Mouse (Mus musculus) hindbrain, embryonic 12.5 days (tissue): ENCODE measurements at regions not wholly inside any gene's neighbourhood (a gene's known extent, or its start where the extent isn't known, plus 50 kb on each side); places are given as distances from the start of the nearest gene placed in this dataset.

Experiments
- ATAC-seq: fragments of 200-750 bp; cut with Nextera tagmentation; 2 replicates; pipeline ENCODE4 v1.8.0; 2017; ENCODE audit warnings: moderate TSS enrichment; ENCODE audit not compliant: low FRiP score
- H3K27ac ChIP-seq: fragments of 300-500 bp; sonication (generic); 2 replicates; pipeline ENCODE4 v1.5.1; 2016; ENCODE audit warnings: mild to moderate bottlenecking
- H3K27me3 ChIP-seq: fragments of 300-500 bp; sonication (generic); 2 replicates; pipeline ENCODE4 v1.6.1; 2016; ENCODE audit warnings: mild to moderate bottlenecking
- H3K36me3 ChIP-seq: fragments of 300-500 bp; sonication (generic); 2 replicates; pipeline ENCODE4 v1.6.1; 2016; ENCODE audit warnings: mild to moderate bottlenecking
- H3K4me1 ChIP-seq: fragments of 300-500 bp; sonication (generic); 2 replicates; pipeline ENCODE4 v1.6.1; 2016
- H3K4me2 ChIP-seq: fragments of 300-500 bp; sonication (generic); replicated peaks from 2 replicates; pipeline ENCODE4 v1.6.1; 2016; ENCODE audit warnings: mild to moderate bottlenecking
- H3K4me3 ChIP-seq: fragments of 300-500 bp; sonication (generic); 2 replicates; pipeline ENCODE4 v1.5.1; 2016; ENCODE audit warnings: mild to moderate bottlenecking
- H3K9ac ChIP-seq: fragments of 300-500 bp; sonication (generic); 2 replicates; pipeline ENCODE4 v1.6.1; 2016; ENCODE audit warnings: mild to moderate bottlenecking, moderate library complexity
- H3K9me3 ChIP-seq: fragments of 300-500 bp; sonication (generic); replicated peaks from 2 replicates; pipeline ENCODE4 v1.6.1; 2016; ENCODE audit warnings: mild to moderate bottlenecking
- WGBS: fragments of 180-500 bp; shearing (Covaris S2); methylation state at CpG from one replicate; pipeline ENCODE4 v1.1.7; 2016; 5-methylcytosine and 5-hydroxymethylcytosine counted together

DNA sequence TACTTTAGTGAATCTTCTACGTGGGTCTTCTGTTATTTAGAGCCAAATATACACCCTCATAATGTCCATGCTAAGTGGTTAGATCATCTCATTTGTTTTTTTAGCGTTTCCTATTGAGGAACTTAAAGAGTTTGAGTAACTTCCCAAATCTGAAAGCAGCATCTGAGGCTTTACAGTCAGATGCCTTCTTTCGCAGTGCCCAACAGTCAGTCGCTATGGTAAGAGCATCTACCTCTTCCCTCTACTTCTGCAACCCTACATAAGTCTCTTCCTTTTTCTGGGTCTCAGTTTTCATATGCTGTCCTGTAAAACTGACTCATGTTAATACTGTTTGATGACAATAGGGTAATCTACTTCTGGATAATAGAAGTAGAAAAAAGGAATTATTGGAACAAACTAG is 146.8 kb downstream of the Ktn1 start:
- ATAC-seq = no peak
- Histone ChIP-seq H3K36me3 (no peaks in the 10 kb centered on the region), H3K4me1 (no peaks in the 10 kb centered on the region), H3K9me3 (no peaks in the 10 kb centered on the region), H3K4me3 (no peak overlapping the region), H3K4me2 (no peak overlapping the region), H3K27me3 (no peaks in the 10 kb centered on the region), H3K9ac (no peak overlapping the region), H3K27ac (no peak overlapping the region)
- 89% methylated on average over 4 of the region's 4 CpGs for WGBS

DNA sequence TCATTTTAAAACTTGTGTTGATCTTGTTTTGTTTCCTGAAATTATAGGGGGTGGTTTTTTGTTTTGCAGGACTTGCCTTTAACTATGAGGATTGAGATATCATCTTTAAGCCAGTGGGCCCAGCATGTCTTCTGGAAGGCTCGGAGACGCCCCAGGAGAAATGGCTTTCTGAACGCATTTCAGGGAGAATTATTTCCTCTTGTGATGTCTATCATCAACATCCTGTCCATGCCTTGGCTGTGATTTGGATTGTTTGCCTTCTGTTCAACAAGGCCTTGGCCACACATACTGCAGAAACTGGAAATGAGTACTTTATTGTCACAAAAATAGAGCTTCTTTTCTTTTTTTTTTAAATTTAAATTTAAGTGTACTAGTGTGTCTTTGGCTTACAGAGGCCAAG is 150.0 kb downstream of the Ktn1 start:
- H3K4me2 ChIP-seq = no peak overlapping the region
- ATAC-seq = no peak
- no peak overlapping the region for H3K9ac ChIP-seq
- no peaks in the 10 kb centered on the region for H3K36me3 ChIP-seq
- H3K27ac ChIP-seq = no peak overlapping the region
- WGBS = 75% methylated on average over 3 of the region's 3 CpGs
- H3K9me3 ChIP-seq = no peaks in the 10 kb centered on the region
- H3K4me3 ChIP-seq = no peak overlapping the region
- no peaks in the 10 kb centered on the region for H3K4me1 ChIP-seq
- H3K27me3 ChIP-seq = no peaks in the 10 kb centered on the region

DNA sequence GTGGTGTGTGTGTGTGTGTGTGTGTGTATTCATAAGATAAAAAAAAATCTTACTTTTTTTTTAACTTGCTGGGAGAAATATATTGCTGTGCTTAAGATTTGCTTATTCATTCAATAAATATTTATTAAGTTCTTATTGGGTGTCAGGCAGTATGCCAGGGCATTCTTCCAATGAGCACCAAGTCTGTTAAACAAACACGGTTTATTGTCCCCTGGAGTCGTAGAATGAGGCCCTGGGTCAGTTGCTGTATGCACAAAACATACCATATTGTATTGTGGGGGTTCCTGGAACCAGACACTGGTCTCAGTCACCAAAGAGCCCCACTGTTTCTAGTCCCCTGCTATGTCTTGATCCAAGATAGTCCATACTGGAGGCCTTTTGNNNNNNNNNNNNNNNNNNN is 151.3 kb downstream of the Ktn1 start:
- H3K9me3 ChIP-seq = no peaks in the 10 kb centered on the region
- H3K9ac ChIP-seq = no peak overlapping the region
- no peaks in the 10 kb centered on the region for H3K4me1 ChIP-seq
- ATAC-seq = no peak
- no peak overlapping the region for H3K27ac ChIP-seq
- H3K27me3 ChIP-seq = no peaks in the 10 kb centered on the region
- 70% methylated on average over 2 of the region's 2 CpGs for WGBS
- H3K4me2 ChIP-seq = no peak overlapping the region
- H3K36me3 ChIP-seq = no peaks in the 10 kb centered on the region
- H3K4me3 ChIP-seq = no peak overlapping the region

DNA sequence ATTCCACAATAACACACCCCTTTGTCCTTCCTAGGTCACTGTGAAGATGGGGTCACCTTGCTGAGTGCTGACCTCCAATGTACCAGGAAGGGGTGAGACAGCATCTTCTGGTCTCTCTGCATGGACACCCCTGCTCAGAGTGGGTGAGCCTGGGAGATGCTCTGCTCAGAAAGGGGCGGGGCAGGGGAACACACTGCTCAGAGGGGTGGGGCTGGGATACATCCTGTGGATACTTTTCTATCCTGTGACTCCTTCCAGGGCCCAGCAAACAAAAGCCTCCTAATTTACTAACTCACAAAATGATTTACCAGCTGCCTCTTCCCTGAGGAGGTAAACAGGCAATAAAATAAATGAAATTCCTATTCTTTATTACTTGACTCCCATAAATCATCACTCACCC is 157.0 kb downstream of the Ktn1 start:
- 74% methylated on average over 1 of the region's 1 CpGs for WGBS
- peak overlapping the region; percentile 35 for H3K27ac ChIP-seq

DNA sequence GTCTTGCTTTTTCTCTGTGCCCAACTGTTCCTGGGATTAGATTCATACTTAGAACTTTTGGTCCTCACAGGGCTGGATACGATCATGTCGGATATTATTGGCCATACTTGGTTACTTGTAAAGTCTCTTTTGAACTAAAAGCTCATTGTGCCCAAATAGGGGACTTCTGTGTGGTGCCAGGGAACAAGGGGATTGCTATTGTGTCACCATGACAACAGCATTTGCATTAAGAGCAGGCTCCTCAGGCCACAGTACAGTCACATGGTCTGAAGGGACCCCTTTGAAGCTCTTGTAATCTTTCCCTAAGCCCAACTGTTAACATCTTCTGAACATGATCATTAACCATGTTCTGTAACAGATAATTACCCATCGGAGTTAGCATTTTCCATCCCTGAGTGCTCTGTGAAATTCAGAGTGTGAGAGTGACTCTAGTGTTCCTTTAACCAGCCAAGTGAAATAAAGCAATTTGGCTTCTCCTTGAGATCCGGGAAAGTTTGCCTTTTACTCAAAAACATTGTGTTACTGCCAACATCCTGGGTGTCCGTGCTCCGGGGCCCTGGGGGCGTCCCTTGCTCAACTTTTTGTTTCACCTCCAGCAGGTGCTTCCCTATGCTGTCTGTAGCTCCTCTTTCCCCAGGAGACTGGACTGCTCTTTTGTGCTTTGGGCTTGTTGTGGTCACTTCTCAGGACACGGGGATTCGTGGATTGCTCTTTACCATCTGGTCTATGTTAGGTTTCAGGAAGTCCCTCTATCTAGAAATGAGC is 157.7 kb downstream of the Ktn1 start:
- Histone ChIP-seq H3K27ac (peak overlapping the region; percentile 35; the same call in 1 of the 2 replicates), H3K4me2 (no peak overlapping the region), H3K9ac (no peak overlapping the region), H3K27me3 (no peaks in the 10 kb centered on the region), H3K4me1 (peaks cover 36% of the 10 kb centered on the region), H3K36me3 (no peaks in the 10 kb centered on the region), H3K4me3 (no peak overlapping the region), H3K9me3 (no peaks in the 10 kb centered on the region)
- WGBS = 33% methylated on average over 9 of the region's 9 CpGs
- ATAC-seq = peak; percentile 71

More for the DNA sequence above, 157.0 kb downstream of the Ktn1 start:
- Histone ChIP-seq H3K9ac (no peak overlapping the region), H3K4me3 (no peak overlapping the region), H3K4me2 (no peak overlapping the region), H3K4me1 (peaks cover 36% of the 10 kb centered on the region), H3K27me3 (no peaks in the 10 kb centered on the region), H3K36me3 (no peaks in the 10 kb centered on the region), H3K9me3 (no peaks in the 10 kb centered on the region)
- 0 out of 2 replicates have a peak, but pooled peaks have one; percentile 27 for ATAC-seq

DNA sequence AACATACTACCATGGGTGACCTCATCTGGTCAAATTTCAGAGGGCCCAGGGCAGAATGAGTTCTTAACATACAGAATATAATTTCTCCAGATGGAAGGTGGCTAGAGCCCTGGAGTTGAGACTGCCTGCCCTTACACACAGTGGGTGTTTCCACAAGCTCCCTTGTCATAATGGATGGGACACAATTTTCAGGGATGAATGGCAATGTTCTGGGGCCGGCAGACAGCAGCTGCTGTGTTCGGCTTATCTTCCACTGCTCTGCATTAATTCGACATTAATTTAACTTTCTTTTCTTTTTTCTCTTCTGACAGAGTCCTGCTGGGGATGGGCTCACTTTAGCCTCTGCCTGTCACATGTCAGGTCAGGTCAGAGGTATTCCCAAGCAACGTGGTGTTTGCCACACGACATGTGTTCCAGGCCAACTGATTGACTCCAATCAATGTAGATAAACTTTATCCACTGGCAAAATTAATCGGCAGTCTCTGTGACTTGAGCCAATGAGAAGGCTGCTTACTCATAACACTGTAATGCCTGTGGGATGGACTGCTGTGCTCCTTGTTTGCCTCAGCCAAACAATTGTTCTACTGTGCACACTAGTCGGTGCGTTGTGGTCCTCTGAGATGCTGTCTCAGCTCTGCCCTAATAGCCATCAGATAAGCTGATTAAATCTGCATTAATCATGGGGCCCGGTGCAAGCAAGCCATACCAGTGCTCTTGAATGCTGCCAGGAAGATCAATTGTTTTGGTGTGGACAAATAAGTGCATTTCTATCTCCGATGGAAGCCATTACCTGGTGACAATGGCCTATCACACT is 160.1 kb downstream of the Ktn1 start:
- peak overlapping the region; percentile 41 for H3K27ac ChIP-seq

DNA sequence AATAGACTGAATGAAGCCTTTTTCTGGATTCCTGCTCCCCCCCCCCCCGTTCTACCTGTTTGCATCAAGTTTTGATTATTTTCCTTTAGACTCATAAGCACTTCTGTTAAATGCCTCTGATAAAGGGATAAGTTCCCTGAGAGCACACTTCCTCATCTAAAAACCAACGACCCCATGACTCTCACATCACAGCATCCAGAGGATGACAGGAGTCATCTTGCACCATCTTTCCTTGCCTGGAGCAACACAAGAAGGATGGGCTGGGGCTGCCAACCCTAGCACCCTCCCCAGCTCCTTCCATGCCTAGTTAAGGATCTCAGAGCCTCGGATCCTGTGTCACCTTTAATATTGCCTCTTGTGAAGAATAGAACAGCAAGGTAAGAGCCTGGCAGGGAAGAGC is 170.0 kb downstream of the Ktn1 start:
- no peak for ATAC-seq
- Histone ChIP-seq H3K27me3 (no peaks in the 10 kb centered on the region), H3K4me1 (no peaks in the 10 kb centered on the region; the same call in 1 of the 2 replicates), H3K4me3 (no peak overlapping the region), H3K4me2 (no peak overlapping the region), H3K36me3 (no peaks in the 10 kb centered on the region), H3K9ac (no peak overlapping the region), H3K9me3 (no peaks in the 10 kb centered on the region), H3K27ac (no peak overlapping the region)
- WGBS = 79% methylated on average over 3 of the region's 3 CpGs

More for the DNA sequence above, 160.1 kb downstream of the Ktn1 start:
- peak; percentile 87 for ATAC-seq
- no peak overlapping the region for H3K9ac ChIP-seq
- H3K4me2 ChIP-seq = no peak overlapping the region
- H3K36me3 ChIP-seq = no peaks in the 10 kb centered on the region
- peaks cover 40% of the 10 kb centered on the region for H3K4me1 ChIP-seq
- 27% methylated on average over 10 of the region's 10 CpGs for WGBS
- H3K9me3 ChIP-seq = no peaks in the 10 kb centered on the region
- no peaks in the 10 kb centered on the region for H3K27me3 ChIP-seq
- no peak overlapping the region for H3K4me3 ChIP-seq

DNA sequence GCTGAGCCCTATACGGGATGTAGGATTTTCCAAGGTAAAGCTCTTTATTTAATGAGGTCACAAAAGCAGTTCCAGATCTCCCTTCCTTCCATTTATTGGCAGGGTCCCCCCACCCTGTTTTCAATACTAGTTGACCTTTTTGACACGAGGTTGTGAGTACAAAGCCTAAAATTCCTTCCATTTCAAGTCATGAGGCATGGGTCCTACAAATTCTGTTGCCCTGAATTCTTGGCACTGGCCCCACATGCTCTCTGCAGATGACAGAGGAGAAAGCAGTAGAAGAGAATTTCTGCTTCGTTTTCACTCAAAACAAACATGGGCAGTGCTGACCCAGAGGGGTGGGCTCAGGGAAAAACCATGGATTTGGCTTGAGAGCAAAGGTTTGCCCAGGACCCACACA is 170.4 kb downstream of the Ktn1 start:
- Histone ChIP-seq H3K27me3 (no peaks in the 10 kb centered on the region), H3K4me1 (no peaks in the 10 kb centered on the region; the same call in 1 of the 2 replicates), H3K4me2 (no peak overlapping the region), H3K9ac (no peak overlapping the region), H3K36me3 (no peaks in the 10 kb centered on the region), H3K4me3 (no peak overlapping the region), H3K27ac (no peak overlapping the region), H3K9me3 (no peaks in the 10 kb centered on the region)
- 62% methylated on average over 3 of the region's 3 CpGs for WGBS
- no peak for ATAC-seq

DNA sequence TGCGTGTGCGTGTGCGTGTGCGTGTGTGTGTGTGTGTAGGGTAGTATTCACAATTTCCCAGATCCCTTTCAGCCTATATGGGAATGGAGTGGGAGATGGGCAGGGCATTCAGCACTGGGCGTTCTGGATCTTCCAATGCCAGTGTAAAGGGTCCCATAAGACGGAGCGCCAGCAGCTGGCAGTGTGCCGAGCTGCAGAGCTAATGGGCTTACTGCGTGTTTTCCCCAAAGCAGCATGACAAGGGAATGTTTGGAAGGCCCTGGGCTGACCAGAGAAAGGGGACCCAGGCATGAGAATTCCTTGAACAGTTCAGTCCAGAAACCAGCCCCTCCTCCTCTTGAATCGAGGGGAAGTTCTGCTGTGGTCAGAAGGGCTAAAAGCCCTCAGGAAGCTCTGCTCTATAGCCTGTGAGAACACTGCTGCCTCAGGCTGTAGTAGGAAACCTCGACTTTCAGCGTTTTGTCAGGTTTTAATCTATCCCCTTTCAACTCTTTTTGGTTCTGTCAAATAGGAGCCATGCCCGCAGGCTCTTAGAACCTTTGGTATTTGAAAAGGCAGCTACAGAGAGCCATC is 172.4 kb downstream of the Ktn1 start:
- WGBS = 70% methylated on average over 13 of the region's 13 CpGs

DNA sequence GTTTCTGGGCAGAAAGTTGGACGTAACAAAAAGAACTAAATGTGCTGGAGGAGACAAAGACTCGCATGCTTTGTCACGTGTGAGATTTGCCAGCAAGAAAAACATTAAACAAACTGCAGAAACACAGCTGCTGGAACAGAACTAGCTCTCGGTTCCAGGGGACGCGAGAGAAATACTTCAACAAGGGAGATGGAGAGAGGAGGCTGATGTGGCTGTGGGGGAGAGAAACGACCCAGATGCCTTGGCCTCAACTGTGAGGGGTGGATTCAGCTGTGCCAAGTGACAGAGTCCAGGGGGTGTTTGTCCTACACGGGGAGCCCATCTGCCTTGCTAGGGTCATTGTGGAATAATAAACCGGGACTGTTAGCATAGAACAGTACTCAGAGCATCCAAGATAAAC is 174.9 kb downstream of the Ktn1 start:
- H3K4me3 ChIP-seq = no peak overlapping the region
- H3K36me3 ChIP-seq = no peaks in the 10 kb centered on the region
- 62% methylated on average over 9 of the region's 9 CpGs for WGBS
- H3K27ac ChIP-seq = no peak overlapping the region
- H3K9me3 ChIP-seq = no peaks in the 10 kb centered on the region
- H3K4me2 ChIP-seq = no peak overlapping the region
- H3K27me3 ChIP-seq = no peaks in the 10 kb centered on the region
- H3K4me1 ChIP-seq = no peaks in the 10 kb centered on the region; the same call in 1 of the 2 replicates
- no peak overlapping the region for H3K9ac ChIP-seq
- ATAC-seq = no peak

More for the DNA sequence above, 172.4 kb downstream of the Ktn1 start:
- no peaks in the 10 kb centered on the region for H3K9me3 ChIP-seq
- H3K27ac ChIP-seq = no peak overlapping the region
- H3K36me3 ChIP-seq = no peaks in the 10 kb centered on the region
- no peaks in the 10 kb centered on the region for H3K27me3 ChIP-seq
- H3K4me2 ChIP-seq = no peak overlapping the region
- H3K4me3 ChIP-seq = no peak overlapping the region
- H3K4me1 ChIP-seq = no peaks in the 10 kb centered on the region; the same call in 1 of the 2 replicates
- H3K9ac ChIP-seq = no peak overlapping the region
- no peak; the same call in 1 of the 2 replicates for ATAC-seq

DNA sequence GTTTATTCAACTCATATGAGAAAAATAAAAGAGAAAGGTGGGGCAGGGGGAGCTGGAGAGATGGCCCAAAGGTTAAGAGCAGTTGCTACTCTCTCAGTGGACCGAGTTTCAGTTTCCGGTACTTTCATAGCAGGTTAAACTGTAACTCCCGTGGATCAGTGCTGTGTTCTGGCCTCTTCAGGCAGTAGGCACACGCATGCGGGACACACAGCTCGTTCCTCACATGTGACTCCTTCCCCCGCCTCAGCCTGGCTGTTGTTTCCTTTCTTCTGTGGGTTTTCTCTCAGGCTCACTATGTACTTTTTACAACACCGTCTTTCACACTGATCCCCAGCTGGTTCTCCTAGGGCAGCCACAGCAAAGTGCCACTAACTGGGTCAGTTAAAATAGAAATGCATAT is 175.4 kb downstream of the Ktn1 start:
- Histone ChIP-seq H3K4me3 (no peak overlapping the region), H3K4me2 (no peak overlapping the region), H3K27ac (no peak overlapping the region), H3K9me3 (no peaks in the 10 kb centered on the region), H3K4me1 (no peaks in the 10 kb centered on the region; the same call in 1 of the 2 replicates), H3K9ac (no peak overlapping the region), H3K27me3 (no peaks in the 10 kb centered on the region), H3K36me3 (no peaks in the 10 kb centered on the region)
- WGBS = 80% methylated on average over 8 of the region's 8 CpGs
- ATAC-seq = no peak

DNA sequence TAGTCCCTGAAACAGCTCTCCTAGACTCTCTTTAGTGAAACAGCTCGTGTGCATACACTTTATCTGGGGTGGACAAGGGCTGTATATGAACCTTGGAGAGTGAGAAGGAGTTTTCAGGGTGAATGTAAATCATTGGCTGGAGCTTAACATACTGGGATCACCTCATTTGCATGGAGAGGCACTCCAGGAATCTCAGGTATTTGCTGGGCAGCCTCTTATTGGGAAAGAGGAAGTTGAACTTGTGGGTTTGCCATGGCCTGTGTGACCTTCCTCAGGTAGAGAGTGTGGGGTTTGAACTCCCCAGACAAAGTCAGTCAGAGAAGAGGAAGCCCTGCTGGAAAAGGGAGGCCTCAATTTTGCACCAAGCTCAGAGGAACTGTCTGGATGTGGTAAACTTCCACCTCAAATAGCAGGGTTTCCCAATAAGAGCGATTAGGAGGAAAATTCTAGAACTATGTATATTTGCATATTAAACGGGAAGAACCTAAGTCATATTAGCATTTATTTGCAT is 177.3 kb downstream of the Ktn1 start:
- Histone ChIP-seq H3K9ac (no peak overlapping the region), H3K4me2 (no peak overlapping the region), H3K9me3 (no peaks in the 10 kb centered on the region), H3K27me3 (no peaks in the 10 kb centered on the region), H3K4me1 (no peaks in the 10 kb centered on the region; the same call in 1 of the 2 replicates), H3K36me3 (no peaks in the 10 kb centered on the region), H3K4me3 (no peak overlapping the region), H3K27ac (no peak overlapping the region)
- ATAC-seq = no peak
- 86% methylated on average over 3 of the region's 3 CpGs for WGBS
